Mouse (Mus musculus) layer of hippocampus, postnatal 10 days (tissue): ENCODE measurements around the gene Pdxk. TPM values are rescaled to one million over a fixed set of nuclear protein-coding genes. Genes with fewer than 3 reads are reported as not detected.

Experiments
- DNase-seq, 2 experiments: peaks; one replicate each; pipeline ENCODE4 v3.0.0; 2021; ENCODE audit warnings: low spot score in 2 of 2
- total RNA-seq, 2 experiments: library from RNA; stranded (reverse); gene quantifications; 2 replicates each; pipeline ENCODE4 v1.2.3; 2021

Pdxk gene
- total RNA-seq, 2 experiments from 2014 or later: 57.3 to 58.6 TPM

DNA sequence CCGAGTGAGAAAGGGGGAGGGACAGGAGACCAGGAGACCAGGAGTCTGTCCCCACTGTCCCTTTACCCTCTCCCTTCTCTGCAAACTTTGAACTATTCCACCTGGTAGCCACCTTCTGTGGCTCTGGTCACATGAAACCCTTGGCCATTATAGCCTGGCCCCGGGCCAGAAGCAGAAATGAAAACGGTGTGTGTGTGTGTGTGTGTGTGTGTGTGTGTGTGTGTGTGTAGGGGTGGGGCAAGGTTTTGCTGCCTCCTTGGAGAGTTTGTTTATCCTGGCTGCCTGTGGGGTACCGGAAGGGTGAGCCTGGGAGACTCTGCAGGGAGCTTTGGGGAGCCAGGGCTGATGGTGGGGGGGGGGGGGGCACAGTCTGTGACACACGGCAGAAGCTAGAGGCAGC lies 4.3 kb downstream of the Pdxk start:
- DNase-seq: no peak

DNA sequence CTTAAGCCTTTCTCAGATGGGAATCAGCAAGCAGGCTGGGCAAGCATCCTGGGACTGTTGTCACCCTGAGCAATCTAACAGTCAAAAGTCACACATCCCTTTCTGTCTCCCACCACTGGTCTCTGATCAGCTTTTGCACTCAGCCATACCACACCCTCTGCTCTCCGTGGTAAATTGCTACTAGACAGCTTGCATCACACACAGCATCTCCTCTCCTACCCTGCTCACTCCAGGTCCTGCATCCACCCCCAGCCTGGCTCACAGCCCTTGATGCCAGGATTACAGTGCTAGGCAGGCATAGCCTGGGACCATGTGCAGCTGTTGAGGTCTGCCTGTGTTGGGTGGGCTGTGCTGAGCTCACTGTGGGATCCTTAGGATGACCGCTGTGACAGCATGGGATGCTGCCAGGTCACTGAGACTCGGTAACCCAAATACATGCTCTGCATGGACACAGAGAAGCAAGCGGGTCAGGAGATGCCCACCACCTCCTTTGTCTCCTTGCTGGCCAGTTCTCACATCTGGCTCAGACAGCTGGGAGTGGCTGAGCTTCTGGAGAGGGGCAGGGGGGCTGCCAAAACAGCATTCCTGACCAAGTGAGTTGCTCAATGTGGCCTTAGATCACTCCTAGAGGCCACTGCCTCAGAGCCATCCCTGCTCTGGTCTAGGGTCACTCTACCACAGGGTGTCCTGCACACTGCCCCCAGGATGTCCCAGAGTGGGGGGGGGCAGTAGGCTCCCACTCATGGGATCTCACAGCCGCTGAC lies 6.2 kb downstream of the Pdxk start:
- DNase-seq: no peak

DNA sequence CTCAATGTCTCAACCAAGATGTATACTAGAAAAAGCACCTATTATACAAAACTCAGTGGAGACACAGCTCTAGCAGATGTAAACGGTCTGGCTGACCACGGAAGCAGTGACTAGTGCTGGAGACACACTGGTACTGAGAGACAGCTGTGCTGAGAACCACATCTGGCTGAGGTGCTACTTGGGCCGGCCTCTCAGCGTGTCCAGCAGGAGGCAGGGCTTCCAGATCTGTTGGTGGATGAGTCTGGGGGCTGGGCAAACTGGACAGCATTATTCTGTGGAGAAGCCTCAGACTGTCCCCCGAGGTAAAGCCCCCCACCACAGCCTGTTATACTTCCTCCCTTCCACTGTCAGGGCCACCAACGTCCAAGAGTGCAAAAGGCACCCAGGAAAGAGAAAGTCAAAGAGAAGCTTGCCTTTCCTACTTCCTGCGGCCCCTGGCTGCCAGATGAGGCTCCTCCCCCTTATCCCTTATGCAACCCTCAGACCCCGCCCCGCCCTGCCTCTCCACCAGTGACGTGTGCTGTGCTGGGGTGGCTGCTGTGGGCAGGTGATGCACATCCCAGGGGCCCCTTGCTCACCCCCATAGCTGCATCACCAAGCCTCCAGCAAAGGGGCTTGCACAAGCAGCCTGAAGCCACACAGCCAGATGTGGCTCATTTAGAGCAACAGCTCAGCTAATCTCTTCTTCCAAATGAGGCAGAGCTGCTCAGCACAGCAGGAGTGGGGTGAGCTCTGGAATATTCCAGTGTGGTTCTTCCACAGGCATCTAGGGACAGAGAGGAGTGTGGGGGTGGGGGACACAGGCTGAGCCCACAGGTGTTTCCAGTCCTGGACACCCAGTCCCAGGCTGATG lies 7.1 kb downstream of the Pdxk start:
- DNase-seq: peak in 1 of 2 experiments; percentile 39

DNA sequence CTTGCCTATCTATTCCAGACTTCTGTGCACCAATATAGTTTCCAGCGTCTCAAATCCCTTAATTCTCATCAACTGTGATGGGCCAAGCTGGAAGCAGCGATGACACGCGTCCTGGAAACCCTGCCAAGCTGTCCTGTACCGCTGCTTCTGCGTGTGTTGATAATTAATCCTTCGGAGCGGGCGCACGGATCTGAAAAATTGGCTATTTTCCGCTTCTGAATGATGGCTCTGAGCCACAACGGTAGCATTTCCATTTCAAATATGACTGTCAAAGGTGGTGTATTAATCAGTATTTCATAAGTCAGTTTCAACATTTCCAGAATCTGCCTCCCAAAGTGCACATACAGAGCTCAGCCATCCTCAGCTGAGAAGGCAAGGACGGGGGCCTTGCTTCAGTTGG lies 8.1 kb downstream of the Pdxk start:
- peak in 1 of 2 experiments; percentile 46 for DNase-seq

DNA sequence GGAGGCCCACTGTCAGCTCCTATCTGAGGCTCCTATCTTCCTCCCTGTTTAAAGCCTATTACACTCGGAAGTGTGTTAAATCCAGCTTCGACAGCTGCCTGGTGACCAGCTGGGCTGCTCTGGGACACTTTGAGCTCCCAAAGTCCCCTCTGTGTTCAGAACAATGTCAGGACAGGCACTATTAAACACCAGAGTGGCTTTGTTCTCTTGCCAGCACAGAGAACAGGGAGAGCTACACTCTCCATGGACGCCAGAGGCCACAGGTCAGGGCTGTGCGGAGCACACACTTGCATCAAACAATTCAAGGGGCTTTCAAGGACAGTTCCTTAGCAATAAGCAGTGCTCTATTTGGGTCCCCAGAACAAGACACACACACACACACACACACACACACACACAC lies 12.1 kb downstream of the Pdxk start:
- DNase-seq: no peak

- DNase-seq: no peak
Measured at GRCm38 (mm10) chr10:78450761-78451160, 14.0 kb downstream of the Pdxk start.

- DNase-seq: no peak
Measured at GRCm38 (mm10) chr10:78447396-78447795, 17.4 kb downstream of the Pdxk start.

DNA sequence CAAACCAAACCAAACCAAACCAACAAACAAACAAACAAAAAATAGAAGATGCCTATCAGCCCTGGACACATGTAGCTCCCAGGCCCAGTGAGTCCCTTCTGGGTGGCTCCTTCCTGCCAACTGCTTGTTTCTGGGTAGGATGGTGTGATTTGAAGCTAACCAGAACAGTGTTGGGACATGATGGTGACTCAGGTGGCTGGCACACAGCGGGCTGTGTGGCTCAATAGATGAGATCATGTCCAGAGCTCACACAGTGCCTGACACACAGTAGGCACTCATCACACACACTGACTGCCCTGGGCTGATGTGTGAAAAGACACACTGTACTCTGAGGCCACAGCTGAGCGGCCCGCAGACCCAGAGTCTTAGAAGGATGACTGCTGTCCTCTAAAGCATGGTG lies 18.6 kb downstream of the Pdxk start:
- DNase-seq: no peak

DNA sequence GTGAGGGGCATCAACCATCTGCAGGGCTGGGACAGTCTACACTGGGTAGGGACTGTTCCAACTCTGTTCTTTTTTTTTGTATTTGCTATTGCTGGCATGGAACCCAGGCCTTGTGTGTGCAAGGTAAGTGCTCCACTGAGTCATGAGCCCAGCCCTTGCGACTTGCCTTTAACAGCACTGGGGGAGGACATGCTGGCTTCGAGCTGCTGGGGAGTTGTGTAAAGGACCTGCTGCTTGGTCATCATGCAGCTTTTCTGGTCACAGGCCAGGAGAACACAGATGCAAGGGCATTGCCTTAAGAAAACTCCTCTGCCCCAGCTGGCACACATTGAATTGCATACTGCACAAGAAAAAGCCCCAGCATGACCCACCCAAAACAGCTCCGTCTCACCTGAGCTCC lies 22.5 kb downstream of the Pdxk start:
- no peak for DNase-seq

DNA sequence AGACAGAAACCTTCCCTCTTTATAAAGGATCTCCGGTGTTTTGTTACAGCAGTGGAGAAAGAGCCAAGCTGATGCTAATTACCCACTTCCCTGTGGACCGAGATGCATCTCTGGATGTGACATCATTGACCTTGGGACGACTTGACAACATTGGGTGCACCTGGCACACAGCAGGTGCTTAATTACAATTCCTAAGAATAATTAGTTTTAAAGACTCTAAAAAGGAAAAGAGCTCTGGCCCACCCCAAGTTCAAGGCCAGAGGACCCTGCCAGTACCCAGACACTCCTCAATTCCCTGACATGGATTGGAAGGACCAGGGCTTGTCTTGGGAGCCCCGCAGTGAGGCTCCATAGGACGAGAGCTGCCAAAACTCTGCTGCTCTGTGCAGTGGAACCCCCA lies 23.2 kb downstream of the Pdxk start:
- DNase-seq: no peak

DNA sequence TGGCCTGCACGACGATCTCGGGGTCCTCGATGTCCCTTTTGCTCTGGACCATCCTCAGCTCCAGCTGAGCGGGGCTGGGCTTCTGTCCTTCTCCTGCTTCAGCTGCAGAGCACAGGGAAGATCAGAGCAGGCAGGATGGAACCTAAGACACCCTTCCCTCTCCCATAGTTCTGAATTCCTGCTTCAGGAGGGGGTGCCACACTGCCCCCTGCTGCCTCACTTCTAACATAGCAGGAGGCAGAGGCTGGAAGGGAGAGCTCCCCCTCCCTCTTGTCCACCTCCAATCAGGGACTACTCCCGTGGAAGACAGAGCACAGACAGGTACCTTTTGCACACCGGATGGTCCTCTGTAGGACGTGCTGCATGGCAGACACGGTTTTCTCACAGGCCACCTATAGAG lies 24.0 kb downstream of the Pdxk start:
- no peak for DNase-seq

DNA sequence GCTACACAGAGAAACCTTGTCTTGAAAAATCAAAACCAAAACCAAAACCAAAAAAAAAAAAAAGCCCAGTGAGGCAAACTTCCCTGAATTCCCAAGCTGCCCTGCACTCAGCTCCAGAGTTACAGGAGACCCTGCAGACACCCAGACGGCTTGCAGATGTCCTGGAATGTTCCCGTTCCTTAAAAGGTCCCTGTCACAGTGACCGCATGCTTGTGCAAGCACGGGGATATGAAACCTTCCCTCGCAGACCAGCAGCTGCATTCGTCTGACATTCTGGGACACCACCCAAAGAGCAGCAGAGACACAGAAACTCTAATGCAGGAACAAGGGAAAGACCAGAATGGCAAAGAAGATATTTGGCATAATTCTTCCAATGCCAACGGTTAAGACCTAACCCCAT lies 24.8 kb downstream of the Pdxk start:
- no peak for DNase-seq

DNA sequence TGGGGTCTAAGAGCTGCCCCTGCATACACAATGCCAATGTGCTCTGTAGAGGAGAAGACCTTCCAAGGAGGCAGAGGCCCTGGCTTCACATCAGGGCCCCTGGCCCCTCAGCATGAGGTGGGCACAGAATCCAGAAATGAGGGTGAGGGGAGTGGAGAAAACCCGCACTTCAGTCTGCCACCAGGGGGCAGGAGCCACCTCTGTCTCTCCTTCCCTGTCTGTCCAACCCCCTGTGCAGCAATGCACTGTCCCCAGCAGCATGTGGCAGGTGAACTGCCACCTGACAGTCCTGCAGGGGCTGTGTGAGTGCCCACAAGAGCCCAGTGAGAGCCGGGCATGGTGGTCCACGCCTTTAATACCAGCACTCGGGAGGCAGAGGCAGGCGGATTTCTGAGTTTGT lies 25.2 kb downstream of the Pdxk start:
- no peak for DNase-seq

GRCm38 (mm10) chr10:78438094-78438493 lies 26.7 kb downstream of the Pdxk start:
- peak; percentile 91 for DNase-seq

- no peak for DNase-seq
Measured at GRCm38 (mm10) chr10:78432853-78433252, 31.9 kb downstream of the Pdxk start.

DNA sequence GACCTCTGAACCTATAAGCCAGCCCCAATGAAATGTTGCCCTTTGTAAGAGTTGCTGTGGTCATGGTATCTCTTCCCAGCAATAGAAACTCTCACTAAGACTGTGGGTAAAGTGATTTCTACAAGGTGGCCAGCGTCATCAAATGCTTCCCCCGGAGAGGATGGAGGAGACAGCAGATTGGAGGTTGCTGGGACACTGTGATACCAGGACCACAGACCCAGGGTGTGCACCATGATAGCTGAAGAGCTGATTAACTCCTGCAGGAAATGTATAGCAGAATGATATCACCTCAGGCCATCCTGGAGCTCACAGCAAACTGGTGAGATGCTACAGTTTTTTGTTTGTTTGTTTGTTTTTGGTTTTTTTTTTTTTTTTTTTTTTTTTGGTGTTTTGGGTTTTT lies 35.0 kb downstream of the Pdxk start:
- DNase-seq: no peak

GRCm38 (mm10) chr10:78429180-78429579 lies 35.6 kb downstream of the Pdxk start:
- DNase-seq: no peak

- DNase-seq: no peak
Measured at GRCm38 (mm10) chr10:78428070-78428469, 36.7 kb downstream of the Pdxk start.

- no peak for DNase-seq
Measured at GRCm38 (mm10) chr10:78426117-78426735, 38.5 kb downstream of the Pdxk start.

GRCm38 (mm10) chr10:78425181-78426041 lies 39.4 kb downstream of the Pdxk start, which contains the start of gene Cstb:
TSS of gene Cstb (plus strand) at chr10:78425669.
- peak; percentile 75 to 84 for DNase-seq

DNA sequence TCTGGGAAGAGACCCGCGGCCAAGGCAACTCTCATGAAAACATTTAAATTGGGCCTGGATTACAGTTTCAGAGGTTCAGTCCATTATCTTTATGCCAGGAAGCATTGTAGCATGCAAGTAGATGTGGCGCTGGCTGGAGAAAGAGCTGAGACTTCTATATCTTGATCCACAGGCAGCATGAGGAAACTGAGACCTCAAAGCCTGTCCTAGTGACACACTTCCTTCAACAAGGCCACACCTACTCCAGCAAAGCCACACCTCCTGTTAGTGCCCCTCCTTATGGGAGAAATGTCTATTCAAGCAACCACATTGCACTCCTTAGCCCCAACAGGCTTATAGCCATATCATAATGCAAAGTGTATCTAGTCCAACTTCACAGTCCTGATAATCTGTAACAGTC lies 42.2 kb downstream of the Pdxk start:
- no peak for DNase-seq
